Mouse (Mus musculus) E14TG2a.4 (cell line): Measurements from ENCODE around the gene Tmed2.

Experiments
- CTCF ChIP-seq: conservative IDR thresholded peaks from 2 replicates; pipeline ENCODE4 v1.5.1; 2014; ENCODE audit warnings: low read length
- NANOG ChIP-seq: IDR thresholded peaks from 2 replicates; pipeline ENCODE4 v1.6.1; 2014; ENCODE audit warnings: borderline replicate concordance, low read length, mixed read lengths

DNA sequence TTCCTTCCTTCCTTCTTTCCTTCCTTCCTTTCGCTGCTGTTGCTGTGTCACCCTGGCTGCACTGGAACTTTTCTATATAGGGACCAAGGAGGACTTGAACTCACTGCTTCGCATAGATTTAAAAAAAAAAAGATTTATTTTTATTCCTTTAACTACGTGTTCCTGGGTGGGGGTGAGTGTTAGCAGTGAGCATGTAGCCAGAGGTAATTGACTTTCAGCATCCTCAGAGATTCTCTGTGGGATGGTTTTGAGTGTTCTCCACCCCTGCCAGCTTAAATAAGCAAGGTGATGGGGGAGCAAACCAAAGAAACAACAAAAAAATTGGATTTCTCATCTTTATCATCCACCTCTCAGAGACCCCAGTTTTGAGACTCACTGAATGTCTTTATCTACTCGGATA, 590 bp upstream of the Tmed2 start:
- TF ChIP-seq CTCF (no peak), NANOG (no peak)
